Mouse (Mus musculus): ENCODE results near the gene Slc2a13.

DNA sequence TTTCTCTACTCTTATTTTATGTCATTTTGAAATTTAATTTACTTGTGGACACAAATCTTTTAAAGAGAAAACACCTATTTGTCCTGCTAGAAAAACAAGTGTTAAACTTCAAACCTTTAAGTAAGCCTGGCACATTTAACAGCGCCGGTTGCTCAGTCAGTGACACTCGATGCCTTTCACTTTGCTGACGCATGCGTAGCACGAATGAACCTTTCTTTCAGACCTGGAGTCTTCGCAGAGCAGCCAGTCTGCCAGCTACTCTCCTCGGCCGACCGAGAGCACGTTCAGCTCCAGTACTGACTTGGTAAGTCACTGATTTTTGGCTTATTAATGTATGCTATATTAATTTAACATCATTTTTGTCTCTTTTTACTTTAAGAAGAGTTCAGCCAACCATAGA lies 315.9 kb downstream of the Slc2a13 start:
- TF ChIP-seq EP300 (IDR thresholded peaks at IDR 0.05; ENCODE audit: low read depth) (no peak), CTCF (IDR thresholded peaks at IDR 0.05; ENCODE audit: low read depth) (no peak)
